Mouse (Mus musculus): ENCODE data around the gene Frmd4a. TPM values are rescaled to one million over a fixed set of nuclear protein-coding genes. Genes with fewer than 3 reads are reported as not detected.

The Frmd4a gene
- polyA plus RNA-seq, 1 experiment from 2014 or later = 17.7 TPM

GRCm38 (mm10) chr2:4584252-4584651, 566.7 kb downstream of the Frmd4a start:
- Histone ChIP-seq H3K27ac (replicated peaks in 1 of 2; ENCODE audit: control insufficient read depth in 1 of 2, insufficient read depth in 1 of 2, low read depth in 2 of 2, low read length in 2 of 2) (no peak overlapping the region), H3K9ac (ENCODE audit: low read length) (no peak overlapping the region), H3K4me1 (ENCODE audit: control insufficient read depth in 2 of 2, insufficient read depth in 2 of 2, low read length in 2 of 2) (peaks cover 13 to 18% of the 10 kb centered on the region in 2 experiments), H3K4me2 (ENCODE audit: low read length) (no peak overlapping the region), H3K27me3 (ENCODE audit: control insufficient read depth, insufficient read depth, low read length) (no peaks in the 10 kb centered on the region), H3K9me3 (ENCODE audit: control insufficient read depth, low read length) (no peaks in the 10 kb centered on the region), H3K4me3 (ENCODE audit: control insufficient read depth in 1 of 2, insufficient read depth in 1 of 2, low read depth in 1 of 2, low read length in 2 of 2) (no peak overlapping the region), H3K36me3 (ENCODE audit: control insufficient read depth, insufficient read depth, low read length) (peaks cover 43% of the 10 kb centered on the region)
- WGBS = 85% methylated on average over 5 of the region's 5 CpGs
- ATAC-seq (ENCODE audit: insufficient number of reproducible peaks, insufficient read depth, low FRiP score, low read depth) = no peak

GRCm38 (mm10) chr2:4586245-4586644, 568.7 kb downstream of the Frmd4a start:
- no peak for ATAC-seq (ENCODE audit: insufficient number of reproducible peaks, insufficient read depth, low FRiP score, low read depth)
- H3K27ac ChIP-seq (replicated peaks in 1 of 2; ENCODE audit: control insufficient read depth in 1 of 2, insufficient read depth in 1 of 2, low read depth in 2 of 2, low read length in 2 of 2) = 0 out of 4 replicates have a peak overlapping the region, but pooled peaks of 1 of the 2 experiments have one; percentile 10
- no peak overlapping the region for H3K4me3 ChIP-seq (ENCODE audit: control insufficient read depth in 1 of 2, insufficient read depth in 1 of 2, low read depth in 1 of 2, low read length in 2 of 2)
- 46% methylated on average over 11 of the region's 11 CpGs for WGBS
- H3K4me2 ChIP-seq (ENCODE audit: low read length) = no peak overlapping the region
- H3K27me3 ChIP-seq (ENCODE audit: control insufficient read depth, insufficient read depth, low read length) = no peaks in the 10 kb centered on the region
- H3K9ac ChIP-seq (ENCODE audit: low read length) = no peak overlapping the region
- peaks cover 9 to 18% of the 10 kb centered on the region in 2 experiments for H3K4me1 ChIP-seq (ENCODE audit: control insufficient read depth in 2 of 2, insufficient read depth in 2 of 2, low read length in 2 of 2)
- peaks cover 57% of the 10 kb centered on the region for H3K36me3 ChIP-seq (ENCODE audit: control insufficient read depth, insufficient read depth, low read length)
- H3K9me3 ChIP-seq (ENCODE audit: control insufficient read depth, low read length) = no peaks in the 10 kb centered on the region

GRCm38 (mm10) chr2:4587685-4588409, 570.3 kb downstream of the Frmd4a start:
- Histone ChIP-seq H3K27ac (replicated peaks in 1 of 2; ENCODE audit: control insufficient read depth in 1 of 2, insufficient read depth in 1 of 2, low read depth in 2 of 2, low read length in 2 of 2) (no peak overlapping the region), H3K4me2 (ENCODE audit: low read length) (no peak overlapping the region), H3K36me3 (ENCODE audit: control insufficient read depth, insufficient read depth, low read length) (peaks cover 67% of the 10 kb centered on the region), H3K27me3 (ENCODE audit: control insufficient read depth, insufficient read depth, low read length) (no peaks in the 10 kb centered on the region), H3K9me3 (ENCODE audit: control insufficient read depth, low read length) (no peaks in the 10 kb centered on the region), H3K4me3 (ENCODE audit: control insufficient read depth in 1 of 2, insufficient read depth in 1 of 2, low read depth in 1 of 2, low read length in 2 of 2) (no peak overlapping the region), H3K9ac (ENCODE audit: low read length) (no peak overlapping the region), H3K4me1 (ENCODE audit: control insufficient read depth in 2 of 2, insufficient read depth in 2 of 2, low read length in 2 of 2) (peaks cover 10 to 19% of the 10 kb centered on the region in 2 experiments)
- WGBS = 69% methylated on average over 13 of the region's 13 CpGs
- ATAC-seq (ENCODE audit: insufficient number of reproducible peaks, insufficient read depth, low FRiP score, low read depth) = no peak

GRCm38 (mm10) chr2:4591647-4592046, 574.1 kb downstream of the Frmd4a start:
- H3K9ac ChIP-seq (ENCODE audit: low read length) = no peak overlapping the region
- WGBS = 74% methylated on average over 3 of the region's 3 CpGs
- no peaks in the 10 kb centered on the region for H3K9me3 ChIP-seq (ENCODE audit: control insufficient read depth, low read length)
- H3K36me3 ChIP-seq (ENCODE audit: control insufficient read depth, insufficient read depth, low read length) = peaks cover 91% of the 10 kb centered on the region
- no peaks in the 10 kb centered on the region for H3K27me3 ChIP-seq (ENCODE audit: control insufficient read depth, insufficient read depth, low read length)
- H3K4me1 ChIP-seq (ENCODE audit: control insufficient read depth in 2 of 2, insufficient read depth in 2 of 2, low read length in 2 of 2) = peaks cover 8 to 24% of the 10 kb centered on the region in 2 experiments
- H3K4me3 ChIP-seq (ENCODE audit: control insufficient read depth in 1 of 2, insufficient read depth in 1 of 2, low read depth in 1 of 2, low read length in 2 of 2) = no peak overlapping the region
- 0 out of 4 replicates have a peak overlapping the region, but pooled peaks of 1 of the 2 experiments have one; percentile 53 for H3K27ac ChIP-seq (replicated peaks in 1 of 2; ENCODE audit: control insufficient read depth in 1 of 2, insufficient read depth in 1 of 2, low read depth in 2 of 2, low read length in 2 of 2)
- no peak overlapping the region for H3K4me2 ChIP-seq (ENCODE audit: low read length)
- ATAC-seq (ENCODE audit: insufficient number of reproducible peaks, insufficient read depth, low FRiP score, low read depth) = no peak

- peaks cover 92% of the 10 kb centered on the region for H3K36me3 ChIP-seq (ENCODE audit: control insufficient read depth, insufficient read depth, low read length)
- H3K4me1 ChIP-seq (ENCODE audit: control insufficient read depth in 2 of 2, insufficient read depth in 2 of 2, low read length in 2 of 2) = peaks cover 6 to 14% of the 10 kb centered on the region in 2 experiments; a peak in 3 of 4 replicates
- peak overlapping the region; percentile 53 to 61 for H3K27ac ChIP-seq (replicated peaks in 1 of 2; ENCODE audit: control insufficient read depth in 1 of 2, insufficient read depth in 1 of 2, low read depth in 2 of 2, low read length in 2 of 2)
- H3K4me3 ChIP-seq (ENCODE audit: control insufficient read depth in 1 of 2, insufficient read depth in 1 of 2, low read depth in 1 of 2, low read length in 2 of 2) = no peak overlapping the region
- H3K4me2 ChIP-seq (ENCODE audit: low read length) = no peak overlapping the region
- WGBS = 66% methylated on average over 7 of the region's 7 CpGs
- H3K9me3 ChIP-seq (ENCODE audit: control insufficient read depth, low read length) = no peaks in the 10 kb centered on the region
- H3K27me3 ChIP-seq (ENCODE audit: control insufficient read depth, insufficient read depth, low read length) = no peaks in the 10 kb centered on the region
- no peak overlapping the region for H3K9ac ChIP-seq (ENCODE audit: low read length)
- ATAC-seq (ENCODE audit: insufficient number of reproducible peaks, insufficient read depth, low FRiP score, low read depth) = no peak
Measured at GRCm38 (mm10) chr2:4592666-4593065, 575.1 kb downstream of the Frmd4a start.

GRCm38 (mm10) chr2:4593433-4593832, 575.9 kb downstream of the Frmd4a start:
- H3K9me3 ChIP-seq (ENCODE audit: control insufficient read depth, low read length) = no peaks in the 10 kb centered on the region
- H3K27ac ChIP-seq (replicated peaks in 1 of 2; ENCODE audit: control insufficient read depth in 1 of 2, insufficient read depth in 1 of 2, low read depth in 2 of 2, low read length in 2 of 2) = peak overlapping the region; percentile 13 to 53; a peak in 1 of 4 replicates
- peaks cover 91% of the 10 kb centered on the region for H3K36me3 ChIP-seq (ENCODE audit: control insufficient read depth, insufficient read depth, low read length)
- peak; percentile 38 for ATAC-seq (ENCODE audit: insufficient number of reproducible peaks, insufficient read depth, low FRiP score, low read depth)
- no peak overlapping the region for H3K9ac ChIP-seq (ENCODE audit: low read length)
- H3K4me3 ChIP-seq (ENCODE audit: control insufficient read depth in 1 of 2, insufficient read depth in 1 of 2, low read depth in 1 of 2, low read length in 2 of 2) = no peak overlapping the region
- H3K27me3 ChIP-seq (ENCODE audit: control insufficient read depth, insufficient read depth, low read length) = no peaks in the 10 kb centered on the region
- 25% methylated on average over 9 of the region's 9 CpGs for WGBS
- H3K4me1 ChIP-seq (ENCODE audit: control insufficient read depth in 2 of 2, insufficient read depth in 2 of 2, low read length in 2 of 2) = peaks cover 6 to 14% of the 10 kb centered on the region in 2 experiments; a peak in 3 of 4 replicates
- H3K4me2 ChIP-seq (ENCODE audit: low read length) = no peak overlapping the region

- peak overlapping the region; percentile 13 to 19; a peak in 1 of 4 replicates for H3K27ac ChIP-seq (replicated peaks in 1 of 2; ENCODE audit: control insufficient read depth in 1 of 2, insufficient read depth in 1 of 2, low read depth in 2 of 2, low read length in 2 of 2)
- ATAC-seq (ENCODE audit: insufficient number of reproducible peaks, insufficient read depth, low FRiP score, low read depth) = no peak
- H3K36me3 ChIP-seq (ENCODE audit: control insufficient read depth, insufficient read depth, low read length) = peaks cover 91% of the 10 kb centered on the region
Measured at GRCm38 (mm10) chr2:4593878-4594387, 576.4 kb downstream of the Frmd4a start.

More at GRCm38 (mm10) chr2:4593878-4594387, 576.4 kb downstream of the Frmd4a start:
- no peak overlapping the region for H3K4me3 ChIP-seq (ENCODE audit: control insufficient read depth in 1 of 2, insufficient read depth in 1 of 2, low read depth in 1 of 2, low read length in 2 of 2)
- 88% methylated on average over 3 of the region's 3 CpGs for WGBS
- no peak overlapping the region for H3K4me2 ChIP-seq (ENCODE audit: low read length)
- H3K9ac ChIP-seq (ENCODE audit: low read length) = no peak overlapping the region
- H3K4me1 ChIP-seq (ENCODE audit: control insufficient read depth in 2 of 2, insufficient read depth in 2 of 2, low read length in 2 of 2) = peaks cover 6 to 14% of the 10 kb centered on the region in 2 experiments; a peak in 3 of 4 replicates
- H3K27me3 ChIP-seq (ENCODE audit: control insufficient read depth, insufficient read depth, low read length) = no peaks in the 10 kb centered on the region
- no peaks in the 10 kb centered on the region for H3K9me3 ChIP-seq (ENCODE audit: control insufficient read depth, low read length)
